Mouse (Mus musculus): ENCODE measurements around the gene Mlycd.

GRCm38 (mm10) chr8:119429552-119429951 lies 34.9 kb downstream of the Mlycd start:
- TF ChIP-seq CTCF (IDR thresholded peaks at IDR 0.05; ENCODE audit: low read depth): no peak
- no peak for TF ChIP-seq EP300 (optimal IDR thresholded peaks at IDR 0.05)
